Mouse (Mus musculus): ENCODE measurements around the gene Cpa3.

The Cpa3 gene

GRCm38 (mm10) chr3:20242050-20242449 lies at the start of gene Cpa3:
TSS of gene Cpa3 (minus strand) at chr3:20242181.
- DNase-seq (ENCODE audit: low spot score in 2 of 2): no peak

GRCm38 (mm10) chr3:20291370-20291769 lies 49.4 kb upstream of the Cpa3 start:
- no peak for DNase-seq (ENCODE audit: low spot score in 2 of 2)

GRCm38 (mm10) chr3:20288761-20289160 lies 46.8 kb upstream of the Cpa3 start:
- DNase-seq (ENCODE audit: low spot score in 2 of 2): no peak

- no peak for DNase-seq (ENCODE audit: low spot score in 2 of 2)
These were observed 39.8 kb upstream of the Cpa3 start for GRCm38 (mm10) chr3:20281796-20282195.

GRCm38 (mm10) chr3:20275633-20276032 lies 33.7 kb upstream of the Cpa3 start, which contains the start of gene Cpb1:
TSS of gene Cpb1 (minus strand) at chr3:20275733.
- DNase-seq (ENCODE audit: low spot score in 2 of 2): no peak

GRCm38 (mm10) chr3:20254566-20255479 lies 12.8 kb upstream of the Cpa3 start:
- no peak for DNase-seq (ENCODE audit: low spot score in 2 of 2)

- no peak for DNase-seq (ENCODE audit: low spot score in 2 of 2)
These were observed 1.9 kb upstream of the Cpa3 start for GRCm38 (mm10) chr3:20243913-20244312.

- no peak for DNase-seq (ENCODE audit: low spot score in 2 of 2)
These were observed 2.2 kb downstream of the Cpa3 start for GRCm38 (mm10) chr3:20239741-20240140.

- DNase-seq (ENCODE audit: low spot score in 2 of 2): no peak
These were observed 5.0 kb downstream of the Cpa3 start for GRCm38 (mm10) chr3:20236965-20237364.

- no peak for DNase-seq (ENCODE audit: low spot score in 2 of 2)
These were observed 13.0 kb downstream of the Cpa3 start for GRCm38 (mm10) chr3:20229027-20229426.

- DNase-seq (ENCODE audit: low spot score in 2 of 2): no peak
These were observed 16.6 kb downstream of the Cpa3 start for GRCm38 (mm10) chr3:20225429-20225828.

- no peak for DNase-seq (ENCODE audit: low spot score in 2 of 2)
These were observed 18.9 kb downstream of the Cpa3 start for GRCm38 (mm10) chr3:20222926-20223698.

- no peak for DNase-seq (ENCODE audit: low spot score in 2 of 2)
These were observed 19.8 kb downstream of the Cpa3 start for GRCm38 (mm10) chr3:20222136-20222535.

GRCm38 (mm10) chr3:20198869-20199268 lies 43.1 kb downstream of the Cpa3 start:
- peak; percentile 30 to 52 for DNase-seq (ENCODE audit: low spot score in 2 of 2)

- DNase-seq (ENCODE audit: low spot score in 2 of 2): no peak
These were observed 44.1 kb downstream of the Cpa3 start for GRCm38 (mm10) chr3:20197878-20198277.

GRCm38 (mm10) chr3:20188976-20189675 lies 52.9 kb downstream of the Cpa3 start:
- no peak for DNase-seq (ENCODE audit: low spot score in 2 of 2)

- DNase-seq (ENCODE audit: low spot score in 2 of 2): no peak
These were observed 69.6 kb downstream of the Cpa3 start for GRCm38 (mm10) chr3:20172394-20172793.

GRCm38 (mm10) chr3:20167487-20167886 lies 74.5 kb downstream of the Cpa3 start:
- no peak for DNase-seq (ENCODE audit: low spot score in 2 of 2)

Data from frontal cortex, postnatal 36 days (tissue).